Mouse (Mus musculus) ES-E14 (cell line): Measurements from ENCODE around the gene Apod. TPM values are rescaled to one million over a fixed set of nuclear protein-coding genes. Genes with fewer than 3 reads are reported as not detected.

ENCODE experiments used
- DNase-seq: peaks from one replicate; pipeline ENCODE4 v3.0.0-alpha.2; 2013; ENCODE audit warnings: low read depth, low spot score
- H3K27ac ChIP-seq: 2 replicates; pipeline ENCODE4 v1.5.1; 2012; ENCODE audit warnings: low read depth, mild to moderate bottlenecking, low read length, moderate library complexity, mixed read lengths; ENCODE audit not compliant: poor library complexity, insufficient read depth, severe bottlenecking
- H3K36me3 ChIP-seq: 2 replicates; pipeline ENCODE4 v1.6.1; 2012; ENCODE audit warnings: mild to moderate bottlenecking, low read length, moderate library complexity, mixed read lengths; ENCODE audit not compliant: control insufficient read depth, poor library complexity, insufficient read depth, severe bottlenecking
- H3K4me1 ChIP-seq, 2 experiments: fragments of 150-350 bp in 1 of 2; sonication (generic) in 1 of 2; 2 replicates each; pipeline ENCODE4 v1.6.1; 2012; ENCODE audit warnings: low read length in 2 of 2, mild to moderate bottlenecking in 1 of 2, mixed read lengths in 1 of 2; ENCODE audit not compliant: control insufficient read depth in 2 of 2, insufficient read depth in 2 of 2, poor library complexity in 1 of 2
- H3K4me3 ChIP-seq, 2 experiments: fragments of 150-350 bp in 1 of 2; sonication (generic) in 1 of 2; 2 replicates each; pipeline ENCODE4 v1.5.1; 2012; ENCODE audit warnings: low read length in 2 of 2, low read depth in 1 of 2, mild to moderate bottlenecking in 1 of 2, mixed read lengths in 1 of 2; ENCODE audit not compliant: insufficient read depth in 1 of 2, poor library complexity in 1 of 2, severe bottlenecking in 1 of 2
- H3K9ac ChIP-seq: 2 replicates; pipeline ENCODE4 v1.6.1; 2012; ENCODE audit warnings: low read depth, mild to moderate bottlenecking, low read length, mixed read lengths; ENCODE audit not compliant: poor library complexity, insufficient read depth, severe bottlenecking
- H3K9me3 ChIP-seq: fragments of 150-350 bp; sonication (generic); 2 replicates; pipeline ENCODE4 v1.6.1; 2012; ENCODE audit warnings: low read depth, mild to moderate bottlenecking, low read length; ENCODE audit not compliant: control insufficient read depth, insufficient read depth
- CHD2 ChIP-seq: IDR thresholded peaks from 2 replicates; pipeline ENCODE4 v1.6.1; 2014; ENCODE audit warnings: mild to moderate bottlenecking, low read depth, low read length, inconsistent platforms
- HCFC1 ChIP-seq: IDR thresholded peaks from 2 replicates; pipeline ENCODE4 v1.6.1; 2012; ENCODE audit warnings: low read length, inconsistent platforms, borderline replicate concordance; ENCODE audit not compliant: insufficient read depth
- MAFK ChIP-seq: IDR thresholded peaks from 2 replicates; pipeline ENCODE4 v1.6.1; 2014; ENCODE audit warnings: mild to moderate bottlenecking, low read depth, low read length, inconsistent platforms; ENCODE audit not compliant: insufficient read depth
- ZC3H11A ChIP-seq: IDR thresholded peaks from 2 replicates; pipeline ENCODE4 v1.6.1; 2012; ENCODE audit warnings: low read depth, mild to moderate bottlenecking, inconsistent platforms, low read length, borderline replicate concordance
- ZNF384 ChIP-seq: IDR thresholded peaks from 2 replicates; pipeline ENCODE4 v1.6.1; 2012; ENCODE audit warnings: low read depth, low read length, inconsistent platforms
- in situ Hi-C, 2 experiments: fragments of 600-800 bp; cut with MboI; formaldehyde crosslinking; loops; one replicate each; pipeline ENCODE4 v1.15.1; 2025; ENCODE audit warnings: low sequenced_read_pairs in 2 of 2, inconsistent platforms in 1 of 2; ENCODE audit not compliant: unreplicated experiment in 2 of 2
- total RNA-seq: library from RNA; depleted of rRNA; stranded (reverse); fragments of 300-350 nt; gene quantifications from 2 replicates; pipeline ENCODE4 v1.2.3, GENCODE M21; 2012

Gene Apod
- total RNA-seq, 1 experiment, result 10.6 TPM

GRCm38 (mm10) chr16:31347581-31347980 lies 33.0 kb upstream of the Apod start:
- Histone ChIP-seq H3K4me3 (peak overlapping the region; percentile 8 to 16; a peak in 2 of 4 replicates), H3K9me3 (no peaks in the 10 kb centered on the region), H3K9ac (peak overlapping the region; percentile 21; the same call in 1 of the 2 replicates), H3K27ac (no peak overlapping the region), H3K36me3 (no peaks in the 10 kb centered on the region), H3K4me1 (peaks cover 6 to 7% of the 10 kb centered on the region in 2 experiments; a peak in 2 of 4 replicates)
- no peak for DNase-seq
- peak; percentile 30; the same call in 1 of the 2 replicates for TF ChIP-seq ZC3H11A
- no peak for TF ChIP-seq ZNF384
- in situ Hi-C loops, result no loop called here

- DNase-seq, result peak; percentile 67
- in situ Hi-C loops, result no loop called here
- peaks cover 11 to 18% of the 10 kb centered on the region in 2 experiments for H3K4me1 ChIP-seq
- no peak for TF ChIP-seq HCFC1
- TF ChIP-seq ZC3H11A, result no peak
- TF ChIP-seq ZNF384, result no peak
- no peak for TF ChIP-seq CHD2
- TF ChIP-seq MAFK, result no peak
- peak overlapping the region; percentile 85; the same call in 1 of the 2 replicates for H3K27ac ChIP-seq
- no peaks in the 10 kb centered on the region for H3K9me3 ChIP-seq
- H3K36me3 ChIP-seq, result no peaks in the 10 kb centered on the region
- peak overlapping the region; percentile 1 to 24; a peak in 1 of 4 replicates for H3K4me3 ChIP-seq
- no peak overlapping the region; the same call in 1 of the 2 replicates for H3K9ac ChIP-seq
Observed at GRCm38 (mm10) chr16:31342966-31343365, 28.4 kb upstream of the Apod start.

GRCm38 (mm10) chr16:31342556-31342955 lies 27.9 kb upstream of the Apod start:
- DNase-seq, result peak; percentile 54
- H3K4me1 ChIP-seq, result peaks cover 12 to 18% of the 10 kb centered on the region in 2 experiments
- no peaks in the 10 kb centered on the region for H3K36me3 ChIP-seq
- H3K4me3 ChIP-seq, result peak overlapping the region; percentile 1 to 24; a peak in 1 of 4 replicates
- peak overlapping the region; percentile 85; the same call in 1 of the 2 replicates for H3K27ac ChIP-seq
- in situ Hi-C loops, result no loop called here
- no peaks in the 10 kb centered on the region for H3K9me3 ChIP-seq
- no peak for TF ChIP-seq HCFC1
- TF ChIP-seq ZNF384, result no peak
- TF ChIP-seq ZC3H11A, result no peak
- H3K9ac ChIP-seq, result no peak overlapping the region; the same call in 1 of the 2 replicates

- in situ Hi-C loops, result no loop called here
- TF ChIP-seq CHD2, result no peak
- no peak for TF ChIP-seq ZC3H11A
- TF ChIP-seq ZNF384, result no peak
- no peak for TF ChIP-seq MAFK
- no peak for TF ChIP-seq HCFC1
- H3K4me1 ChIP-seq, result peaks cover 15 to 20% of the 10 kb centered on the region in 2 experiments
Observed at GRCm38 (mm10) chr16:31339332-31339731, 24.7 kb upstream of the Apod start.

GRCm38 (mm10) chr16:31337956-31338355 lies 23.3 kb upstream of the Apod start:
- H3K36me3 ChIP-seq, result no peaks in the 10 kb centered on the region
- H3K9me3 ChIP-seq, result no peaks in the 10 kb centered on the region
- no peak overlapping the region for H3K9ac ChIP-seq
- H3K27ac ChIP-seq, result no peak overlapping the region
- TF ChIP-seq MAFK, result no peak
- no peak for TF ChIP-seq ZNF384
- no peak for TF ChIP-seq HCFC1
- no peak for TF ChIP-seq ZC3H11A
- TF ChIP-seq CHD2, result no peak
- in situ Hi-C loops, result no loop called here
- no peak for DNase-seq
- peaks cover 10 to 16% of the 10 kb centered on the region in 2 experiments; a peak in 3 of 4 replicates for H3K4me1 ChIP-seq
- H3K4me3 ChIP-seq, result no peak overlapping the region

More at GRCm38 (mm10) chr16:31339332-31339731, 24.7 kb upstream of the Apod start:
- H3K4me3 ChIP-seq, result no peak overlapping the region
- no peak overlapping the region for H3K9ac ChIP-seq
- DNase-seq, result no peak
- no peaks in the 10 kb centered on the region for H3K9me3 ChIP-seq
- no peak overlapping the region for H3K27ac ChIP-seq
- no peaks in the 10 kb centered on the region for H3K36me3 ChIP-seq
